Mouse (Mus musculus): ENCODE results near the gene Gmip. TPM values are rescaled to one million over a fixed set of nuclear protein-coding genes. Genes with fewer than 3 reads are reported as not detected.

Gmip gene
- polyA plus RNA-seq, 1 experiment from 2014 or later = 11.9 TPM

- H3K27ac ChIP-seq (ENCODE audit: low read length) = no peak overlapping the region
- H3K4me1 ChIP-seq (ENCODE audit: control insufficient read depth, insufficient read depth, low read length) = peaks cover 1% of the 10 kb centered on the region
- ATAC-seq (ENCODE audit: insufficient number of reproducible peaks, insufficient read depth, low FRiP score, low read depth) = no peak
- H3K36me3 ChIP-seq (ENCODE audit: control insufficient read depth, insufficient read depth, low read length) = peaks cover 81% of the 10 kb centered on the region
- no peaks in the 10 kb centered on the region for H3K27me3 ChIP-seq (ENCODE audit: control insufficient read depth, insufficient read depth, low read length)
- no peak overlapping the region for H3K9ac ChIP-seq (replicated peaks; ENCODE audit: low read depth, low read length)
- H3K9me3 ChIP-seq (ENCODE audit: control insufficient read depth, low read depth, low read length) = no peaks in the 10 kb centered on the region
- H3K4me2 ChIP-seq (replicated peaks; ENCODE audit: low read depth, low read length) = no peak overlapping the region
- WGBS = 92% methylated on average over 10 of the region's 10 CpGs
- H3K4me3 ChIP-seq (ENCODE audit: low read depth, low read length) = no peak overlapping the region
Measured at GRCm38 (mm10) chr8:69797661-69798060, 10.8 kb upstream of the Gmip start.

DNA sequence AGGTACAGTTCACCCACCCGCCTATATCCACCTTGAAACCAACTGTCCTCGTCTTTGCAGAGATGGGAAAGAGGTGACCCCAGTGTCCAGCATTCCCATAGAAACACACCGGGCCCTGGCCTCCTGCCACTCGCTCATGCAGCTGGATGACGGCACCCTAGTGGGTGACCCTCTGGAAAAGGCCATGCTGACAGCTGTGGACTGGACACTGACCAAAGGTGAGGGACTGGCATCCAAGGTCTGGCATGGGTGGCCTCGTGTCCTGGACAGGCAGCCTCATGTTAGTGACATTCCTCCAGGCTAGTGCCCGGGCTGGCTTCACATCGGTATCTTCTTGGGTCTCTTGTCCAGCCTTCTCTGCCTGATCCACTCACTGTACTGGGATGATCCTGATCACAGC lies 9.2 kb upstream of the Gmip start:
- Histone ChIP-seq H3K27ac (ENCODE audit: low read length) (no peak overlapping the region), H3K9ac (replicated peaks; ENCODE audit: low read depth, low read length) (no peak overlapping the region), H3K4me1 (ENCODE audit: control insufficient read depth, insufficient read depth, low read length) (no peaks in the 10 kb centered on the region), H3K27me3 (ENCODE audit: control insufficient read depth, insufficient read depth, low read length) (no peaks in the 10 kb centered on the region), H3K4me2 (replicated peaks; ENCODE audit: low read depth, low read length) (no peak overlapping the region), H3K9me3 (ENCODE audit: control insufficient read depth, low read depth, low read length) (no peaks in the 10 kb centered on the region), H3K36me3 (ENCODE audit: control insufficient read depth, insufficient read depth, low read length) (peaks cover 90% of the 10 kb centered on the region), H3K4me3 (ENCODE audit: low read depth, low read length) (no peak overlapping the region)
- WGBS = 93% methylated on average over 8 of the region's 8 CpGs
- no peak for ATAC-seq (ENCODE audit: insufficient number of reproducible peaks, insufficient read depth, low FRiP score, low read depth)

- Histone ChIP-seq H3K27me3 (ENCODE audit: control insufficient read depth, insufficient read depth, low read length) (no peaks in the 10 kb centered on the region), H3K4me1 (ENCODE audit: control insufficient read depth, insufficient read depth, low read length) (no peaks in the 10 kb centered on the region), H3K4me2 (replicated peaks; ENCODE audit: low read depth, low read length) (no peak overlapping the region), H3K9me3 (ENCODE audit: control insufficient read depth, low read depth, low read length) (no peaks in the 10 kb centered on the region), H3K27ac (ENCODE audit: low read length) (no peak overlapping the region), H3K9ac (replicated peaks; ENCODE audit: low read depth, low read length) (no peak overlapping the region), H3K36me3 (ENCODE audit: control insufficient read depth, insufficient read depth, low read length) (peaks cover 89% of the 10 kb centered on the region), H3K4me3 (ENCODE audit: low read depth, low read length) (no peak overlapping the region)
- WGBS = 91% methylated on average over 5 of the region's 5 CpGs
- no peak for ATAC-seq (ENCODE audit: insufficient number of reproducible peaks, insufficient read depth, low FRiP score, low read depth)
Measured at GRCm38 (mm10) chr8:69799946-69800345, 8.5 kb upstream of the Gmip start.

DNA sequence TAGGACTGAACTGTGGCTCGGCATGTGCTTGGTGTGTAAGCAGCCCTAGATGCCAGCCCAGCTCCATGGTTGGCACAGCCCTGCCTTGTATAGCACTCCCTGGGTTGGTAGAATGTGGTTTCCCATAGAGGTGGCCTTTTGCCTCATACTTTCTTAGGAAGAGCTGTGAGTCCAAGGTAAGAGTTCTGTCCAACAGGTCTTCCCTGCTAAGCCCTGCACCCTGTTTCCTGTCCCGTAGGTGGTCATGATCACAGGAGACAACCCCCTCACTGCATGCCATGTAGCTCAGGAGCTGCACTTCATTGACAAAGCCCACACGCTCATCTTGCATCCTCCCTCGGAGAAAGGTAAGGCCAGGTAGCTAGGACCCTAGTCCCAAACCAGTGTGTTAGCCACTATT lies 6.7 kb upstream of the Gmip start:
- H3K36me3 ChIP-seq (ENCODE audit: control insufficient read depth, insufficient read depth, low read length) = peaks cover 93% of the 10 kb centered on the region
- no peaks in the 10 kb centered on the region for H3K4me1 ChIP-seq (ENCODE audit: control insufficient read depth, insufficient read depth, low read length)
- no peak overlapping the region for H3K4me3 ChIP-seq (ENCODE audit: low read depth, low read length)
- H3K27ac ChIP-seq (ENCODE audit: low read length) = no peak overlapping the region
- ATAC-seq (ENCODE audit: insufficient number of reproducible peaks, insufficient read depth, low FRiP score, low read depth) = no peak
- H3K4me2 ChIP-seq (replicated peaks; ENCODE audit: low read depth, low read length) = no peak overlapping the region
- whole genome bisulfite sequencing = 95% methylated on average over 4 of the region's 4 CpGs
- no peak overlapping the region for H3K9ac ChIP-seq (replicated peaks; ENCODE audit: low read depth, low read length)
- no peaks in the 10 kb centered on the region for H3K27me3 ChIP-seq (ENCODE audit: control insufficient read depth, insufficient read depth, low read length)
- H3K9me3 ChIP-seq (ENCODE audit: control insufficient read depth, low read depth, low read length) = no peaks in the 10 kb centered on the region

DNA sequence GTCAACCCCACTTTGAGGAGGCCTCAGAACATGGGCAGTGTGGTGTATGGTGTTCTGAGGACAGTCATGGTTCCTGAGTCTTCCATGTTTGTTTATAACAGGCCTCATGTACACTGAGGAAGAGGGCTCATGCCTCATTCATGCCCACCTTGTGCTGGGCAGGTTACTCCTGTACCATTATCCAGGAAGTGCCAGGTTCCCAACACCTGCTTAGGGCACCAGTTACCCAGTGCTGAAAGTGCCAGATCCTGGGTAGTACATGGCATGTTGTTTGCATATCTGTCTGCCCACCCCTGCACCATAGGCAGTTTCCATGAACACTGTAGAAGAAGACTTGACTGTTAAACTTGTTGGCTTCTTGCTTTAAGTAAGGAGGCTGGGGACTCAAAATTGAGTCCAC lies 6.3 kb upstream of the Gmip start:
- no peak overlapping the region for H3K9ac ChIP-seq (replicated peaks; ENCODE audit: low read depth, low read length)
- no peak for ATAC-seq (ENCODE audit: insufficient number of reproducible peaks, insufficient read depth, low FRiP score, low read depth)
- no peaks in the 10 kb centered on the region for H3K4me1 ChIP-seq (ENCODE audit: control insufficient read depth, insufficient read depth, low read length)
- H3K4me2 ChIP-seq (replicated peaks; ENCODE audit: low read depth, low read length) = no peak overlapping the region
- no peaks in the 10 kb centered on the region for H3K27me3 ChIP-seq (ENCODE audit: control insufficient read depth, insufficient read depth, low read length)
- H3K4me3 ChIP-seq (ENCODE audit: low read depth, low read length) = no peak overlapping the region
- peaks cover 93% of the 10 kb centered on the region for H3K36me3 ChIP-seq (ENCODE audit: control insufficient read depth, insufficient read depth, low read length)
- no peak overlapping the region for H3K27ac ChIP-seq (ENCODE audit: low read length)
- no peaks in the 10 kb centered on the region for H3K9me3 ChIP-seq (ENCODE audit: control insufficient read depth, low read depth, low read length)

DNA sequence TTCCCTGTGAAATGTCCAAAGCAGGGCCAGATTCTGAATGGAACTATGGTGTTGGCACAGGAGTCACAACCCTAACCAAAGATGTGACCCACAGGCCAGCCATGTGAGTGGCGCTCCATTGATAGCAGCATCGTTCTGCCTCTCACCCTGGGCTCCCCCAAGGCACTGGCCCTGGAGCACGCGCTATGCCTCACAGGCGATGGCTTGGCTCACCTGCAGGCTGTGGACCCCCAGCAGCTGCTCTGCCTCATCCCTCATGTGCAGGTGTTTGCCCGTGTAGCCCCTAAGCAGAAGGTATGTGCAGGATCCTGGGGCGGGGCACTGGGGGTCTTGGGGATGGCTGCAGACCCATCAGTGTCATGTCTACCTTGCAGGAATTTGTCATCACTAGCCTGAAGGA lies 5.1 kb upstream of the Gmip start:
- Histone ChIP-seq H3K4me1 (ENCODE audit: control insufficient read depth, insufficient read depth, low read length) (no peaks in the 10 kb centered on the region), H3K36me3 (ENCODE audit: control insufficient read depth, insufficient read depth, low read length) (peaks cover 91% of the 10 kb centered on the region), H3K4me3 (ENCODE audit: low read depth, low read length) (no peak overlapping the region), H3K27me3 (ENCODE audit: control insufficient read depth, insufficient read depth, low read length) (no peaks in the 10 kb centered on the region), H3K4me2 (replicated peaks; ENCODE audit: low read depth, low read length) (no peak overlapping the region), H3K9ac (replicated peaks; ENCODE audit: low read depth, low read length) (no peak overlapping the region), H3K27ac (ENCODE audit: low read length) (no peak overlapping the region), H3K9me3 (ENCODE audit: control insufficient read depth, low read depth, low read length) (no peaks in the 10 kb centered on the region)
- ATAC-seq (ENCODE audit: insufficient number of reproducible peaks, insufficient read depth, low FRiP score, low read depth) = no peak
- WGBS = 96% methylated on average over 7 of the region's 7 CpGs

DNA sequence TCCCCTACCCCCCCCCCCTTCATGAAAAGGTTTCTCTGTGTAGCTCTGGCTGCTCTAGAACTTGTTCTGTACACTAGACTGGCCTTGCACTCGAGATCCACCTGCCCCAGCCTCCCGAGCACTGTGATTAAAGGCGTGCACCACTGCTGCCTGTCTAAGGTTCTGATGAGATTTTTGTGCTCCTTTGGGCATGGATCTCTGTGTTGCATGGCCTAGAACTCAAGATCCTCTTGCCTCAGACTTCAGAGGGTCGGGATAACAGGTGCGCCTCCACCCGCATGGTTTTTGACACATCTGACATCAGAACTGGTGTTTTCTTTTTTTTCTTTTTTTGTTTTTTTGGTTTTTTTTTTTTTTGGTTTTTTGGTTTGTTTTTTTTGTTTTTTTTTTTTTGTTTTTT lies 3.9 kb upstream of the Gmip start:
- no peaks in the 10 kb centered on the region for H3K27me3 ChIP-seq (ENCODE audit: control insufficient read depth, insufficient read depth, low read length)
- ATAC-seq (ENCODE audit: insufficient number of reproducible peaks, insufficient read depth, low FRiP score, low read depth) = no peak
- WGBS = 91% methylated on average over 6 of the region's 6 CpGs

DNA sequence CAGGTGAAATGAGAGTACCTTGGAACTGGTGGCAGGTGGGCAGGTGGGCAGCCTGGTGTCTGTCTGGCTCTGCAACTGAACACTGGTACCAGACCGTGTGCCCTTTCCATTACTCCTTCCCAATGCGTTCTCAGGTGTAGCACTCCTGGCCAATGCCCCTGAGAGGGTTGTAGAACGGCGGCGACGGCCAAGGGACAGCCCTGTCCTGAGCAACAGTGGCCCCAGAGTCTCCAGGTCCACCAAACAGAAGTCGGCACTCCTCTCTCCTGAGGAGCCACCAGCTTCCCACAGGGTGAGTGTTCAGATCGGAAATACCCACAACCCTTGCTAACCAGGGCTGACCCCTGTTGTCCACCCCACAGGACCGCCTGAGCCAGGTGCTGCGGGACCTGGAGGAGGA lies 3.4 kb upstream of the Gmip start:
- H3K4me2 ChIP-seq (replicated peaks; ENCODE audit: low read depth, low read length) = no peak overlapping the region
- no peaks in the 10 kb centered on the region for H3K9me3 ChIP-seq (ENCODE audit: control insufficient read depth, low read depth, low read length)
- no peaks in the 10 kb centered on the region for H3K4me1 ChIP-seq (ENCODE audit: control insufficient read depth, insufficient read depth, low read length)
- no peaks in the 10 kb centered on the region for H3K27me3 ChIP-seq (ENCODE audit: control insufficient read depth, insufficient read depth, low read length)
- H3K36me3 ChIP-seq (ENCODE audit: control insufficient read depth, insufficient read depth, low read length) = peaks cover 74% of the 10 kb centered on the region
- H3K27ac ChIP-seq (ENCODE audit: low read length) = no peak overlapping the region
- 91% methylated on average over 10 of the region's 10 CpGs for WGBS
- ATAC-seq (ENCODE audit: insufficient number of reproducible peaks, insufficient read depth, low FRiP score, low read depth) = no peak
- no peak overlapping the region for H3K4me3 ChIP-seq (ENCODE audit: low read depth, low read length)
- H3K9ac ChIP-seq (replicated peaks; ENCODE audit: low read depth, low read length) = no peak overlapping the region

More for the DNA sequence above, 3.9 kb upstream of the Gmip start:
- Histone ChIP-seq H3K9ac (replicated peaks; ENCODE audit: low read depth, low read length) (no peak overlapping the region), H3K27ac (ENCODE audit: low read length) (no peak overlapping the region), H3K9me3 (ENCODE audit: control insufficient read depth, low read depth, low read length) (no peaks in the 10 kb centered on the region), H3K4me1 (ENCODE audit: control insufficient read depth, insufficient read depth, low read length) (no peaks in the 10 kb centered on the region), H3K4me3 (ENCODE audit: low read depth, low read length) (no peak overlapping the region), H3K36me3 (ENCODE audit: control insufficient read depth, insufficient read depth, low read length) (peaks cover 80% of the 10 kb centered on the region), H3K4me2 (replicated peaks; ENCODE audit: low read depth, low read length) (no peak overlapping the region)

DNA sequence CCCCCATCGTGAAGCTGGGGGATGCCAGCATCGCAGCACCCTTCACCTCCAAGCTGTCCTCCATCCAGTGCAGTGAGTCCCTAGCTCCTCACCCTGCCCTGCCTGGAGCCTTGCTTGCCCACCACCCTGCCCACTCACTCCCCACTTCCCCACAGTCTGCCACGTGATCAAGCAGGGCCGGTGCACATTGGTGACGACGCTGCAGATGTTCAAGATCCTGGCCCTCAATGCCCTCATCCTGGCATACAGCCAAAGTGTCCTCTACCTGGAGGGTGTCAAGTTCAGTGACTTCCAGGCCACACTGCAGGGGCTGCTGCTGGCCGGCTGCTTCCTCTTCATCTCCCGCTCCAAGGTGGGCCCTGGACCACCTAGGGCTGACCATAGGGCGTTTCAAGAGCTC lies 3.0 kb upstream of the Gmip start:
- Histone ChIP-seq H3K4me3 (ENCODE audit: low read depth, low read length) (no peak overlapping the region), H3K9me3 (ENCODE audit: control insufficient read depth, low read depth, low read length) (no peaks in the 10 kb centered on the region), H3K27ac (ENCODE audit: low read length) (no peak overlapping the region), H3K27me3 (ENCODE audit: control insufficient read depth, insufficient read depth, low read length) (no peaks in the 10 kb centered on the region), H3K36me3 (ENCODE audit: control insufficient read depth, insufficient read depth, low read length) (peaks cover 70% of the 10 kb centered on the region), H3K4me2 (replicated peaks; ENCODE audit: low read depth, low read length) (no peak overlapping the region), H3K4me1 (ENCODE audit: control insufficient read depth, insufficient read depth, low read length) (no peaks in the 10 kb centered on the region), H3K9ac (replicated peaks; ENCODE audit: low read depth, low read length) (no peak overlapping the region)
- 91% methylated on average over 9 of the region's 9 CpGs for WGBS
- ATAC-seq (ENCODE audit: insufficient number of reproducible peaks, insufficient read depth, low FRiP score, low read depth) = no peak
